Mouse (Mus musculus) right cerebral cortex, postnatal 14 days (tissue): ENCODE measurements at regions not wholly inside any gene's neighbourhood (a gene's known extent, or its start where the extent isn't known, plus 50 kb on each side); places are given as distances from the start of the nearest gene placed in this dataset.
"Not testable (repeated sequence)": the region's sequence is repeated elsewhere in the genome, so short reads cannot be mapped to it uniquely, and the experiment has no call there.

Source experiments
- DNase-seq: peaks from one replicate; pipeline ENCODE4 v3.0.0; 2022

DNA sequence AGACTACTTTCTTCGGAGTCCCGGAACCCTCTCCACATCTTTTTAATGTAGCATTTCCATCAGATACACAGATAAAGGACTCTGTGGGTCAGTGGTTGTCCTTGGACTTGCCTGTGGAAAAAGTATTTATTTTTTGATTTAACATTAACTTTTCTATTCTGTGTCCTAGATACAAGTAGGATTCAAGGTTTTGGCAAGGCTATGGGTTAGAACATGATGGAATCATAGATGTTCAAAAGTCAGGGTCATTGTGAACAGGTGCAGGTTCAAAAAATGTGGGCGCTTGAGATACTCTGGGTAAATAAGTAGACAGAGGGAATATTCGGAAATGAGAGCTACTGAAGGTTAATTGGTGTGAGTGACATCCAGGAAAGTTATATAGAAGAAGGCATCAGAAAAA, 347.7 kb downstream of the Cypt12 start:
- no peak for DNase-seq

DNA sequence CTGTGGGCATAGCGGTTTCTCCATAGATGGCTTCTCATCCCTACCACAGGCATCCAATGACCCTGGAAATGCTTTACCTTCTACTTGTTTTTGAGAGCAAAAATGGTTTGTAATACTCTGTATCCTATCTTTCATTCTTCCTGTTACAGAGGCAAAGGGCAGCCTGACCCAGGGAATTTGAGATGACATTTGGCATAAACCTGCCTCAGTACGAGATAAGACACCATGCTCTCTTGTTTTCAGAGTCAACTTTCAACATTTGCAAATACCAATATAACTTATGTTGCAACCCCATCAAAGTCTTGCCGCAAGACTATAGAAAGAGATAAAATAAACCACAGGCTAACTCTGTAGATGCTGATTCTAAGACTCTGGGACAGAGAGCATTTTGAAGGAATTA, 350.5 kb downstream of the Cypt12 start:
- no peak for DNase-seq

DNA sequence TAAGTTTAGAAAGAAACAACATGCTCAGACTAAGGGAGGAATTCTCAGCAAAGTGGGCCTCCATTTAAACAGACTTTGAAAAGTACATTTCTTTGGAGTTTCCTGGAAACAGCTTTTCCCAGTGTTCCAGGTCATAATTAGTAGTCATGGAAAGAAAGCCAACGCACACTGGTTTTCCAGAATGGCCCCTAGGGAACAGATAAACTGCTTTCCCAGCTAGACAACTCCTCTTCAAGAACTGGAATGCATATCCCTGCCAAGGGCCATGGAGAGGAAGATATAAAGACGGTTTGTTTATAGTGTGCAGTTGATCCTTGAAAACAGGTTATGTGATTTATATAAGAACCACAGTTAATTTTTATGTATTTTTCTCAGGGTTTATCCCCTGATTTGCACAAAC, 351.3 kb downstream of the Cypt12 start:
- DNase-seq, result no peak

DNA sequence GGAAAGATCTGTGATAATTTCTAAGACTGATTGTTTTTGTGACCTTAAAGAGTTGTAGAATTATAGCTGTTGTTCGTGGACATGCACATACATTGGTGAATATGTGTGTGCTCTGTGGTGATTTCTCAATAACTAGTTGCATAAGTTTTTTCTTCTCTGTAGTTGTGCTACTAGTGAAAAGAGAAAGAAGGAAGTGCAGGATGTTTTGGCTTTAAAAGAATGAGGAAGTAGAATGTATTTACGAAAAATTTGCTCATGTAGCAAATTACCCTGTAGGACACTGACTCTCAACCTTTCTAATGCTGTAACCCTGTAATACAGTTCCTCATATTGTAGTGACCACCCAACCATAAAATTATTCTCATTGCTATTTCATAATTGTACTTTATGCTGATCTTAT, 371.2 kb downstream of the Cypt12 start:
- DNase-seq, result no peak

GRCm38 (mm10) chr3:18333182-18333581, 385.0 kb downstream of the Cypt12 start:
- no peak for DNase-seq

- DNase-seq, result no peak
These were observed 391.0 kb downstream of the Cypt12 start for GRCm38 (mm10) chr3:18339189-18339588.

DNA sequence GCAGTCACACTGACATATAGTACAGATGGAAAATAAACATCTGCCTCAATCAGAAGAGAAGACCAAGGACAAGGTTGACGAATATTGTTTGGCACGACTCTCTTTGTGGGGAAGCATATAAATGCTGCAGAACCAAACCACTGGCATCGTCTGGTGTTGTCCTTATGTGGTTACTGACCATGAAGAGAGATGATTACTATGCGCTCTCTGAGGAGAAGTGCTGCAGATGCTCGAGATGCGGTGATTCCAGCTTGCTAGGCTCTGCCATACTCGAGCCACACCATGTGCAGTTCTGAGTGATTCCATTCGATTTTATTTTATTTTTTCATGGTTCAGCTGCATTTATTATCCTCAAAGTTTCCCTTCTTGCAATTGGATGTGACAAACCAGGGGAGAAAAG, 393.5 kb downstream of the Cypt12 start:
- no peak for DNase-seq

DNA sequence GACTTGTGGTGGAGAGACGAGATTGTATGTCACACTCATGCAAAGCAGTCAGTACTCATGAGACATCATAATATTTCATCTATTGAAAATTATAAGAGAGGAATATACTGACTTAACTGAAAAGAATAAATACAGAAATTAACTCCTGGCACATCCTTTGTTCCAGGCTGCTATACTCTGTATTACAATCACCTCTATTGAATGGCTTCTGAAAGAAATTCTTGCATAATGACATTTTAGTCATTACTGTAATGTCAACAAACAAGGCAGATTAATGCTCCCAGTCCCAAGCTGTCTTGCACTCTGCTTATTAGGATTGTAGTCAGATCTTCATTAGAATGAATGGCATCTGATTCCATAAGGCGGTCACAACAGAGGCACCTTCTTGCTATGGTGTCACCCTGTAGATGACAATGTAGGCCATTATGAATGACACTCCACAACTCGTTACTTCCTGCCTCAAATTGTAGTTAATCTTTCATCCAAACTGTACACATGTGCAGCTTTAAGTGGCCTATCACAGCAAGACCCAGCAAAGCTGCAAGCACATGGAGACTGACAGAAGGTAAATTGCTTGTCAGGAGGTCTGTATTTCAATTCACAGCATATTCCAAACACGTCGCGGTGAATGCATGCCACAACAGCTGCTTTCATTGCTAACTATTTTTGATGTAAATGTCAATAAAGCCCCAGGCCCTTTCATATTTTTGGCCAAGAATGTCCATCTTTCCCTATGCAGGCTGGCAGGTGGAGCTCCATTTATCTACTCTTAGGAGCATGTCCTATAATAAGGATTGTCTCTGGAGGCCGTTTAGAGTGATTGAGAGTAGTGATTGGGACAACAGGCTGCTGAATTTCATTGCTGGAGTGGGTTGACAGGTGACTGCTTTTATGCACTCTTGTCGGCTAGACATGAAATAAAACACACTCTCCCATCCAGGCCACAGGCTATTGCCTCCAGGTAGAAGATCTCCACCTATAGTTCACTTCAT, 430.1 kb downstream of the Cypt12 start:
- no peak for DNase-seq

DNA sequence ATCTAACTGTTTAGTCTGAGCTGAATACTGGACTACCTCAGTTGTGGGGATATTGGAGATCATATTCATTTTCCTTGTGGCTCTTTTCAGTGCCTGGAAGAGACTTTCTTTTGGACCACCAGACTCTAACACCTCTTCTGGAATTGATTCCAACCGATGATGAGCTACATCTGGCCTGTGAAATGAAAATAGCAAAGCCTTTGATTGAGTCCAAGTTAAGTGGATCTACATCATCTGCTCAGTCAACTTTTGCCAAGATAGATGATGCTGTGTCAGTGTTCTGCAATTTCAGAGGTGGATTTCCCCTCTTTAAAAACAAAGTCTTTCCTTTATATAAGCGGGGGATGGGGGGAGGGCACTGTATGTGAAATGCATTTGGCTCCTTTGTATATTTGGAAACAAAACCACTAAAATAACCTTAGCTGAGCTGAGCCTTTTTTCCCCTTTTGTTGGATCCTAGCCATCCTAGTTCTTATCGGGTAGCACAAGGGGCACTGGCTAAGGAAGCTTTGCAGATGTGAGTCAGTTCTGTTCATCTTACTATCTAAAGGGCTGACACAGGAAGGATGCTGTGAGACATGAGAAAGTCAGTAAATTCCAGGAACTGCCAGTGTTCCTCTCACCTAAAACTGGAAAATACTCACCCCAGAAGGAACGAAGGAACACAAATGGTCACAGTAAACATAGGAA, 473.8 kb downstream of the Cypt12 start:
- DNase-seq, result no peak

DNA sequence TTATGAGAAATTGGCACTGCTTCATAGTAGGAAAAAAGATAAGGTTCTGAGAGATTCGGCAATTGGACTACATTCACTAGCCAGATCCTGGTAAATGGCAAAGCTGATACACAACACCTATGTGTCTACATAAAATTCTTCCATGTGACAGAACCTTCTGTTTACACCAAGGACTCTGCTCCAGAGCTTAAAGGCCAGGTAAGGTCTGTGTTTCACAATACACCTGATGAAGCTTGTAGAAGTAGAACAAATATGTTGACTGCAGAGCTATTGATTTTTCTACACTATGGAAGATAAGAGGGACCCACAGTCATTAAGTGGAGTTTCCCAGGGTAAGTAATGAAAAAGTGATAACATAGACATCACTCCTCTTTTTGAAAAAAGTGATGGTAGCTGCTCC, 480.7 kb downstream of the Cypt12 start:
- DNase-seq, result no peak

GRCm38 (mm10) chr3:18438845-18439244, 490.6 kb downstream of the Cypt12 start:
- no peak for DNase-seq

DNA sequence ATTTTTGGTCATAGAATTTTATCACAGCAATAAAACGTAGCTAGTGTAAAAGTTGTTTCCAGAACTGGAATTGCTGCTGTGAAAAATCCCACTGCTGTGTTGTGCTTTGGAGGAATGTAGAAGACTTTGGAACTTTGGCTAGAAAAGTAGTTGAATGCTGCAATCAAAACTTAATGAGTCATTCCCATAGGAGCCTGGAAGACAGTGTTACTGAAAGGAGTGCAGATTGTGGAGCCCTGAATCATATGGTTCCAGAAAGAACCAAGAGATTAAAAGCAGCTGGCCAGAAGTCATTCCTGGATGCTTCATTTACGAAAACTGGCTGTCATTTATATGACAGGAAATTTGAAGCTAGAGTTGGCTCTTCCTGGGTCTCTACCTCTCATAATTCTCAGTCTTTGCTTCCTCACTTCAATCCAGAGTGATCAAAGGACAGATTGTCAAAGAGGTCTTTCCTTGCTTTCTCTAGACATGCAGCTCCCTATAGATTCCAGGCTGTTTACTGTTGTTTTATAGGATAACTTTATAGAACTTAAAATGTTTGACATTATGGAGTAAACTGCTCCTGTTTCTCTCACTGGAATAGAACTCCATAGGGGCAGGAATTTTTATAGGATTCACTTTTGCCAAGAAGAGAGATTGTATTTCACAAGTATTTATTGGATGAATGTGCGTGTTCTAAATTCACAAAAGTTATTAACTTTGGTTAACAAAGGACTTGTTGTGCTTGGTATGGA, 504.2 kb downstream of the Cypt12 start:
- no peak for DNase-seq

DNA sequence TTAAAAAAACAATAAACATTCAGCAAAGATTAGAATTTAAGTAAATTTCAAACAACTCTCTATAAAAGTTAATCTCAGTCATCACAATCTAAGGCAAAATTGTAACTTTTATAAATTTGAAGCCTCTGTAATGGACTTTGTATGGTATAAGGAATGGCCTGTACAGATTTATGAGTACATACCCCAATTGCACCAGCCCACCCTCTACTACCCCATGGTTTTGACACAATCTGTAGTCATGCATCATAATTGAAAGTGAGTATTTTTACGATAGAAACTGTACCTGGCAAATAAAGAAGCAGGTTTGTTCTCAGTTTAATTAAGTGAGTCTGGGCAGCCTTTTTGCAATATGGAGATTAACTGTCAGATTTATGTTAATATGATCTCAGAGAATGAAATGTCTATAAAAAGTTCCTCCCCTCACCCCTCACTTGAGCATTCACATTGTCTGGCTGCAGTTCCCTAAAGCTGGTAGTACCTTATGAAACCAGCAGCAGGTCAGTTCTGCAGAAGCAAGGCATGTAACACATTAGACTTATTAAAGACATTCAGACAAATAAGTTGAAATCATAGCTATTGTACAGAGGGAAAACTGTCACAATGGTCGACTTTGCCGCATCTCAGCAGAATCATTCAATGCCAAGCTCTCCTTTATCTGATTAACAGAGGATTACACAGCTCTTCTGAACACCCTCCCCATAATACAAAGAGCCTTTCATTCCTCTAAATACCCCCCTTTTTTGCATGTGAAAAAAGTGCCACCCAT, 505.2 kb downstream of the Cypt12 start:
- DNase-seq, result no peak

DNA sequence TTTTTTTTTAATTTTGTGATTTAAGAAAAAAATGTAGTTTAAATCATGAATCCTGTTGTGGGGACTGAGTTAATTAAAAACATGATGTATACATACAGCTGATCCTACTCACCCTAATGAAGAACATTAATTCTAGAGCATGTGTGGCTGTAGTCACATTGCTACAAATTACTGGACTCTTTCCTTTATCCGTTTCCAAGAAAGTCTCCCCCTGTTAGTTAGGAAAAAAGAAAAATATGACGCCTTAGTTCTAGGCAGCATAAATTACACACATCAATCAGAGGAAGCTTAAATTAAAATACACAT, 505.7 kb downstream of the Cypt12 start:
- DNase-seq, result no peak

DNA sequence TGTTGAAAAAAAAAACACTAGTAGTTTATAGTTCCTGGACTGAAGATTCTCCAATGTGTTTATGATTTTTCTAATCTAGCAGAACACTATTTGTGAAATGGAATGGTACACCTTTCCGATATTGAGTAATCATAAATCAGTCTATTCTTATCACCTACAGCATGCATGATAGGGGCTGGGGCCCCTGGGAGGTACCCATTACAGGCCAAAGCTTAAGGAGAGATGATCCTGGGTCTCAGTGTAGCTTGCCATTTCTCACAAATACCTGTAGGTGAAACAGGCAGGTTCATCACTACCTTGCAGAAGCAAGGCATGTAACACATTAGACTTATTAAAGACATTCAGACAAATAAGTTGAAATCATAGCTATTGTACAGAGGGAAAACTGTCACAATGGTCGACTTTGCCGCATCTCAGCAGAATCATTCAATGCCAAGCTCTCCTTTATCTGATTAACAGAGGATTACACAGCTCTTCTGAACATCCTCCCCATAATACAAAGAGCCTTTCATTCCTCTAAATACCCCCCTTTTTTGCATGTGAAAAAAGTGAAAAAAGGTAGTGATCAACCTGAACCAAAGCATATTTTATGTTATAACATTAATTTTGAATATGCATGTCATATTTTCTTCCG, 506.5 kb downstream of the Cypt12 start:
- DNase-seq, result not testable (repeated sequence)

DNA sequence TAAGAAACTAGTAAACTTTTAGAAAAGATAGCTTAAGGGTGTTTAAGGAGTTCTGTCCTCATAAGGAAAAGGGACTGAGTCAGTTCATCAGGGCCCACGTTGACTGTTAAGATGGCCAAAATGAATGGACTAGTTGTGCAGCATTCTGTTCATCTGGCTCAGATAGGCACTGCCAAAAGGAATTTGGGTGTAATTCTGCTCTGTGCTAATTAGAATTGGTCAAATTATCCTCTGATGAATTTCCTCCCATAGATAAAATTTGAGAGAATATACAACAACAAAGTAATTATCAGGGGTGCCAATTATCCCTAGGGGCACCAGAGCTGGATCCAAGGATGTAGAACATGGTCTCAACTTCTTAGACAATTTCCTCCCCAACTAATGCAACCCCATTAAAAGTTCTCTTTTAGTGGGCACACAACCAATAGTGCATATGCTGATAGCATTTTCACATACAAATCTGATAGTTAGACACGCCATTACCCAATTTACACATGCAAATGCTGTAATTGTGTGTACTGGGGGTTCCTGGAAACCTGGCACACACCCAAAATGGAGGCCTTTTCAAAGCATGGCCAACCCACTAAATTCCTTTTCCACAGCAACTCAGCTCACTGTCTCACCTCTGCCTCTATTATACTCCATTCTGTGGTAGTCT, 508.0 kb downstream of the Cypt12 start:
- no peak for DNase-seq

DNA sequence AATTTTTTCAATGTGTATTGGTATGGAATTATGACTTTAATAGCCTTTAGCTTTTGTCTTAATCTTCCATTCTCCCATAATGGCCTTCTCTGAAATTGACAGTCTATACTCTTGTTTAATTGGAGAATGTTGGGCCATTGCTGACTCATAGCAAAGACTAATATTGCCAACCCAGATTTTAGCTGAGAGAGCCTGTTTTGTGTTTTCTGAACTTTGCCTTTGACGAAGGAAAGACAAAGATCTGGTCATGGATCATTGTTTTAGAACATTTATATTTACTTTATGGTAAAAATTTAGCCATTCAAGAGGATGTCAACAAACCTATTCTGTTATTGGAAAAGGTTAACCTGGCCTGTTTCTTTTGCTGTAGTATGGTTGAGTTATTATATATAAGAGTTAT, 512.1 kb downstream of the Cypt12 start:
- DNase-seq, result no peak

GRCm38 (mm10) chr3:18471846-18472245, 523.6 kb downstream of the Cypt12 start:
- DNase-seq, result no peak

GRCm38 (mm10) chr3:18479557-18479956, 531.3 kb downstream of the Cypt12 start:
- no peak for DNase-seq

- DNase-seq, result no peak
These were observed 533.8 kb downstream of the Cypt12 start for GRCm38 (mm10) chr3:18482006-18482405.

- DNase-seq, result no peak
These were observed 540.7 kb downstream of the Cypt12 start for GRCm38 (mm10) chr3:18488886-18489285.

DNA sequence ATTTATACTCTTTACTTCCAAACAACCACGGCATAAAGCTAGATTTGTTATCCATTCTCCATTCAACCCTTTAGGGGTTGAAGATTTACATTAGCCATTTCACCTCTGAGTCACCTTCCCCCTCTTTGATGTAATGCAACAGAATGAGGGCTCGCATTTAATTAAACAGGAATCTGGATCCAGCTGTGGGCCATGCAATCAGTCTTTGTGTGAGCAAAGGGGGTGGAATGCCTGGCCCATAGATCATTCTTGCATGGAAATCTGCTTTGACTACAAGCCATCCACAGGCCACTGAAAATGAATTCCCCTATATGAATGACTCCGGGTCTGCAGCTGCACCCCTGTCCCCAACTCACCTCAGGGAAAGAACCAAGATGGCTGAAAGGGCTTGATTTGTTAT, 574.4 kb downstream of the Cypt12 start:
- no peak for DNase-seq
